Mouse (Mus musculus) ES-Bruce4 (cell line): Measurements from ENCODE around the gene Mnat1. TPM values are rescaled to one million over a fixed set of nuclear protein-coding genes. Genes with fewer than 3 reads are reported as not detected.

Source experiments
- H3K27ac ChIP-seq: 2 replicates; pipeline ENCODE4 v1.5.1; 2012; ENCODE audit warnings: low read length, inconsistent platforms; ENCODE audit not compliant: insufficient read depth
- H3K27me3 ChIP-seq: 2 replicates; pipeline ENCODE4 v1.6.1; 2012; ENCODE audit warnings: mild to moderate bottlenecking, low read length, inconsistent platforms; ENCODE audit not compliant: control insufficient read depth, poor library complexity, insufficient read depth, severe bottlenecking
- H3K36me3 ChIP-seq: 2 replicates; pipeline ENCODE4 v1.6.1; 2012; ENCODE audit warnings: inconsistent platforms, mild to moderate bottlenecking, low read length, moderate library complexity; ENCODE audit not compliant: control insufficient read depth, poor library complexity, insufficient read depth, severe bottlenecking
- H3K4me1 ChIP-seq: one replicate; pipeline ENCODE4 v1.8.1; 2011; ENCODE audit warnings: low read length; ENCODE audit not compliant: control insufficient read depth, insufficient read depth
- H3K4me3 ChIP-seq: 2 replicates; pipeline ENCODE4 v1.5.1; 2011; ENCODE audit warnings: low read depth, mild to moderate bottlenecking, low read length
- H3K9ac ChIP-seq: 2 replicates; pipeline ENCODE4 v1.6.1; 2012; ENCODE audit warnings: low read depth, mild to moderate bottlenecking, inconsistent platforms; ENCODE audit not compliant: poor library complexity, severe bottlenecking
- H3K9me3 ChIP-seq: replicated peaks from 2 replicates; pipeline ENCODE4 v1.6.1; 2012; ENCODE audit warnings: mild to moderate bottlenecking, low read length, inconsistent platforms; ENCODE audit not compliant: control insufficient read depth, poor library complexity, insufficient read depth, severe bottlenecking
- CTCF ChIP-seq: IDR thresholded peaks from one replicate; pipeline ENCODE4 v1.8.1; 2011; ENCODE audit warnings: low read depth, low read length
- EP300 ChIP-seq: IDR thresholded peaks from 2 replicates; pipeline ENCODE4 v1.6.1; 2011; ENCODE audit warnings: low read depth, low read length; ENCODE audit not compliant: insufficient read depth
- POLR2A ChIP-seq: IDR thresholded peaks from one replicate; pipeline ENCODE4 v1.8.1; 2011; ENCODE audit warnings: low read length; ENCODE audit not compliant: insufficient read depth
- polyA plus RNA-seq: library from polyadenylated mRNA; stranded (reverse); fragments of >200 nt; gene quantifications from 2 replicates; pipeline ENCODE4 v1.2.4, GENCODE M21; 2011; ENCODE audit warnings: low read depth; ENCODE audit not compliant: missing spikeins, insufficient read depth, insufficient read length

Mnat1 gene
- polyA plus RNA-seq, 1 experiment, result 77.6 TPM

GRCm38 (mm10) chr12:73098593-73098992, 24.9 kb upstream of the Mnat1 start:
- Histone ChIP-seq H3K9me3 (no peaks in the 10 kb centered on the region), H3K9ac (no peak overlapping the region), H3K4me3 (no peak overlapping the region), H3K4me1 (peaks cover 3% of the 10 kb centered on the region), H3K27me3 (no peaks in the 10 kb centered on the region; the same call in 1 of the 2 replicates), H3K27ac (no peak overlapping the region), H3K36me3 (peaks cover 39% of the 10 kb centered on the region)
- TF ChIP-seq EP300, result no peak
- TF ChIP-seq POLR2A, result no peak

GRCm38 (mm10) chr12:73103713-73104112, 19.8 kb upstream of the Mnat1 start:
- Histone ChIP-seq H3K4me3 (no peak overlapping the region), H3K9ac (no peak overlapping the region), H3K9me3 (no peaks in the 10 kb centered on the region), H3K36me3 (peaks cover 72% of the 10 kb centered on the region), H3K27me3 (no peaks in the 10 kb centered on the region), H3K27ac (no peak overlapping the region), H3K4me1 (peaks cover 2% of the 10 kb centered on the region)
- TF ChIP-seq EP300 (no peak), CTCF (no peak), POLR2A (no peak)

GRCm38 (mm10) chr12:73107821-73108220, 15.7 kb upstream of the Mnat1 start:
- Histone ChIP-seq H3K36me3 (peaks cover 55% of the 10 kb centered on the region), H3K4me1 (peaks cover 8% of the 10 kb centered on the region), H3K4me3 (no peak overlapping the region), H3K9me3 (no peaks in the 10 kb centered on the region), H3K27me3 (no peaks in the 10 kb centered on the region), H3K9ac (no peak overlapping the region), H3K27ac (no peak overlapping the region)
- TF ChIP-seq POLR2A, result no peak

- H3K4me3 ChIP-seq, result peak overlapping the region; percentile 79
- H3K27me3 ChIP-seq, result no peaks in the 10 kb centered on the region
- peak overlapping the region; percentile 84 for H3K9ac ChIP-seq
- TF ChIP-seq POLR2A (no peak), CTCF (no peak), EP300 (no peak)
- peaks cover 34% of the 10 kb centered on the region for H3K36me3 ChIP-seq
- peaks cover 6% of the 10 kb centered on the region for H3K4me1 ChIP-seq
- no peaks in the 10 kb centered on the region for H3K9me3 ChIP-seq
- no peak overlapping the region for H3K27ac ChIP-seq
Measured at GRCm38 (mm10) chr12:73110431-73111111, 12.9 kb upstream of the Mnat1 start.

GRCm38 (mm10) chr12:73111561-73112325, 11.8 kb upstream of the Mnat1 start:
- peak overlapping the region; percentile 84 for H3K9ac ChIP-seq
- H3K36me3 ChIP-seq, result peaks cover 30% of the 10 kb centered on the region
- H3K27ac ChIP-seq, result no peak overlapping the region
- H3K27me3 ChIP-seq, result no peaks in the 10 kb centered on the region
- no peak for TF ChIP-seq EP300
- no peak for TF ChIP-seq POLR2A
- TF ChIP-seq CTCF, result no peak
- peak overlapping the region; percentile 79 for H3K4me3 ChIP-seq
- no peaks in the 10 kb centered on the region for H3K9me3 ChIP-seq
- H3K4me1 ChIP-seq, result peaks cover 6% of the 10 kb centered on the region

- H3K27ac ChIP-seq, result peak overlapping the region; percentile 93
- H3K4me1 ChIP-seq, result peaks cover 6% of the 10 kb centered on the region
- peak overlapping the region; percentile 84 for H3K9ac ChIP-seq
- H3K9me3 ChIP-seq, result no peaks in the 10 kb centered on the region
- no peak for TF ChIP-seq POLR2A
- TF ChIP-seq CTCF, result no peak
- TF ChIP-seq EP300, result no peak
- H3K36me3 ChIP-seq, result peaks cover 22% of the 10 kb centered on the region
- no peaks in the 10 kb centered on the region for H3K27me3 ChIP-seq
- peak overlapping the region; percentile 79 for H3K4me3 ChIP-seq
Measured at GRCm38 (mm10) chr12:73112326-73113087, 11.0 kb upstream of the Mnat1 start.
